Mouse (Mus musculus) testis, postnatal 10 days (tissue): ENCODE measurements at regions not wholly inside any gene's neighbourhood (a gene's known extent, or its start where the extent isn't known, plus 50 kb on each side); places are given as distances from the start of the nearest gene placed in this dataset.
A peak's percentile ranks its signal among the peaks of the same experiment; 100 is the strongest.

Source experiments
- DNase-seq: peaks from one replicate; pipeline ENCODE4 v3.0.0; 2021; ENCODE audit warnings: low spot score

DNA sequence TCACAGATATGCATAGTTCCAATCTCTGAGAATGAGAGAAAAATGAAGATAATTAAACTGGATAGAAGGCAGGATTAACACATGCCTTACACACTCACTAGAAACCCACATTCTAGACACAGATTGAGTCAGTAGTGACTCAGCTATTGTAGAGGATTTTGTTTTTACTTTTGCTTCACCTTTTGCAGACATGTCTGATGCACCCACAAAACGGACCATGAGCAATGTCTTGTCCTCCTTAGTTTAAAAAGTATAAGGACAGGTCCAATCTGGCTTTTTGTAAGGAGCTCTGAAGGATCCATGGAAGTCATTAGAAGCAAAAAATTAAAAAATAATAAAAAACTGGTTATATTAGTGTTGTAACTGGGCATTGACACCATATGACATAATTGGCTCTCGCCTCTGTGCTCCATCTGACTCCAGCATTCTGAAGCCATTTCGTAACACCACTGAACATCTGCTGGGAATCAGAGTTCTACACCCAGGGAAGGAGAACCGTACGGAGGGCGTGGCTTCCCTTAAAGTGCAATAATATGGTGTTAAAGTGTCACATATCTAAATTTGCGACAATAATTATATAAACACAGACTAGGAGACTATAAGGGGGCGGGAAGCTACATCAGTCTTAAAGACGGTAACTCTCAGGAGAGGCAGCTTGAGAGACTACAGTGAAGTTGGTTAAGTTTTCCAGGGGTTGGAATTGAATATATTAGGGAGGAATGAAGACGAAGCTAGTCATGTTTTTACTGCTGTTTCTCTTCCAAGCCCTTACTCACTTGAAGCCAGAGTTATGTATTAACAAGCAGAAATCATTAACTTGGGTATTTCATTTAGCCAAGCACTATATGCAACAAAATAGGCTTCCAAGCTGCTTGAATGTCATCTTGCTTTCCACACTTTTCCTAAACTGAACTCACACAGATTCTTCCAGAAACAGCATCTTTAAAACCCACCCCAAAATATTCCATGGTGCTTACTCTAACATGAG, 558.0 kb downstream of the Ebf1 start:
- DNase-seq, result no peak

DNA sequence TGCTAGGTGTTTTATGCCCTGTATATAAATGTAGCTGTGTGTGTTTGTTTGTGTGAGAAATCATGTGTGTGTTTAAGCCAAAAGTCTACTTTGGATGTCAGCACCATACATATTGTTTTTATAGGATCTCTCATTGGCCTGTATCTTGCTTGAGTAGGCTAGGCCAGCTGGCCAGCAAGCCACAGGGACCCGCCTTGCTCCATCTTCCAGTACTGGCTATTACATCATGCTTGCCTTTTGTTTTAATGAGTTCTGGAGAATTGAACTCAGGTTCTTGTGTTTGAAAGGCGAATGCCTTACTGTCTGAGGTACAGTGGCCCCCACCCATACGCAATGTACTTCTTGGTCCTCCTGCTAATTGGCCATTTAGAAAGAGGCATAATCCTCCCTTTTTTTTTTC, 559.9 kb downstream of the Ebf1 start:
- no peak for DNase-seq

DNA sequence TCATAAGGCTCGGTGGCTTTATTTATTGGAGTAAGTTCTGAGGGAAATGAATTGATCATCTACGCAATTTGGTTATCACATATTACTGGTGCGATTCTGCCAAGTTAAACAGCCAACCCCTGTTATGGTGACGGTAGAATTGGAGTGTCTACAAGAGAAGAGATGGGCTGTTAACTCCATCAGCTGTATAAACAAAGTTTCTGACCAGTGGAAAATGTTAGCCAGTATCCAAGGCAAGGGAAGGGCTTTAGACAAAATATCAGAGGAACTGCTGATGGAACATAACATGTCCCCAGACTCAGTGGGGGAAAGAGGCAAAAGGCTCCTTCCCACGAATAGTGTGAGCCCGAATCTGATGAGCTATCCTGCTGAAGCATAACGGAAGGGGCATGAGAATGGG, 560.9 kb downstream of the Ebf1 start:
- DNase-seq, result no peak

DNA sequence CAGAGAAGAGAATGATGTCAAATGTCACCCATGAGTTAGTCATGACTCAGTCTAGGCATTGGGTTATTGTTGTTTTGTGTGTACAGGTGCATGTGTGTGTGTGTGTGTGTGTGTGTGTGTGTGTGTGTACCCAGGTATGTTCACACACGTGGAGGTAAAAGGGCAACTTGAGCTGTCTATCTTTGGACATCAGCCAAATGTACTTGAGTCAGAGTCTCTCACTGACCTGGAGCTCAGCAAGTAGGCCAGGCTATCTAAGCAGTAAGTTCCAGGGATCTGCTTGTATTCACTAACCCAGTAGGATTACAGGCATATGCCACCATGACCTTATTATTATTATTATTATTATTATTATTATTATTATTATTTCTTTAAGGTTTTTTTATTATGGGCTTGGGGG, 561.9 kb downstream of the Ebf1 start:
- no peak for DNase-seq

DNA sequence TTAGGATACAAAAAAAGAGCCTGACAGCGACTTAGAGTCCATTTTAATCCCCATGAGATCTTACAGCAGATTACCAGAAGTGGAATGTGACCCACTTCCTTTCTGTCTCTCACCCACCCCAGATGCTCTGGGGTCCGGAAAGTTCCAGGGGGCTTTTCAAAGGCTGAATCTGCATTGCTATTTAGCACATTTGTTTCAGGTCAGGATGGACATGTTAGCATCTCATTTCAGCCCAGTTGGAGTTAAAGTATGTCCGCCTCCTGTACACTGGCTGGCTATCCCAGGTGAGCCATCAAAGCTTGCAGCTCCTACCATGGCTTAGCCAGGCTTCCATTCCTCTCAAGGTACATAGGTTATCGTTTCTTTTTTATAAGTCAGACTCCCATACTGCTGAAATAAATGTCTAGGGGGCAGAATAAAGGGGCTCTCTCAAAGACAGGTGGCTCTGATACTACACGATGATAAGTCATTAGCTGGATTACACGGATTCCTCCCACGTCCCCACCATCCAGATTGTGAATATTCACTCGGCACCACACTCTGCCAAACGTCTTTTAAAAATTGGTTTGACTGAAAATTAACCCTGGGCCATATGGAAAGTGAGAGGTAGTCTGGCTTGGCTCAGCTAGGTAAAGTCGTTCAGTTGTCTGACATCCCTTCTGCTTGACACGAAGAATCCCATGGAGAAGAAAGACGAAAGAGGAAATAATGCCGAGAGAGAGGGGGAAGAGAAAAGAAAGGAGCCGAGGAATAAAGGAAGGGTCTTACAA, 573.7 kb downstream of the Ebf1 start:
- DNase-seq, result no peak

DNA sequence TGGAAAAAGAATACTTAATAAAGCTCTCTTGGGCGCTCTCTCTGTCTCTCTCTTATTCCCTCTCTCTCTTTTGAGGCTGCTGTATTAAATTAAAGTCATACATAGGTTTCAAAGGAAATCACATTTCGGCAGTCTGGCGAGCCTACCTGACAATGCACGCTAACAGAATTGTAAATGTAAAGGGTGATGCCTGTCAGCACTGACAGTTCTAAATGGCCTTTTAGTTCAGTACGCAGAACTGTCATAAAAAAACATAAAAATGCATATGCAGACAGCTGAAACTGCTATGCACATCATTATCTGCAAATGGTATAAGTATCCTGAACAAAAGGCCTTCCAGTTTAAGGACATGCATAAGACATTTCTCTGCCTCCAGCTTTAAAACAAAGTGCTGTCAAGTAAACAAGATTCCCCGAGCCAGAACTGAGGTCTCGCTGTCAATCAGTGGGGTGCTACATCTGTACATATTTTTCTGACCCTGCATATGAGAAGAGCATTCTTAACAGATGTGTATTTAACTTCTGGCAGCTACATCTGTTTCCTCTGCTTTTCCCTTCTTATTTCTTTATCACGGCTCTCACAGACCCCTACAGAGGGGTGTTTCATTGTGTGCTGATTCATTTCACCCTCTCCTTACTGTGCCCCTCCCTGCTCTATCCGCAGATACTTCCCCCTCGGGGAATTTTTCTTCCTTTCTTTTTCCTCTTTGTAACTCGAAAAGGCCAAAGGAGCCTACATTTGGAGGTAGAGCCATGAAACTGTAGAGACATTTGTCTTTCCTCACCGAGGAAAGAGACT, 574.5 kb downstream of the Ebf1 start:
- DNase-seq, result no peak

DNA sequence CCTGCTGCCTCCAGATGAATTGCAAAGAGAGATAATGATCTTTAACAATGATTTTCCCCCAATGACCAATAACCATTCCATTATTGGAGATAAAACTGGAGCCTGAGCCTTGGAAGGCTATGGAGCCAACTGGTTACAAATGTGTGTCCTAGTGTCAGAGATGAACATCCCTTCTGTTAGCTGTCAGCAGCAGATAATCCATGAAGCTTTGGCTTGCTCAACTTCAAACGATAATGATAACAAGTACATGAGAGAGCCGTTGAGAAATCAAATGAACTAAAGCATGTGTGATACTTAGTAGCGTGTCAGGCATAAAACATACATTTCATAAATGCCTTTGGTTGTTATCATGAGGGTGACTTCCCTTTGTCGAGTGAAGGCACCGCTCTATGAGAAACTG, 576.2 kb downstream of the Ebf1 start:
- no peak for DNase-seq

DNA sequence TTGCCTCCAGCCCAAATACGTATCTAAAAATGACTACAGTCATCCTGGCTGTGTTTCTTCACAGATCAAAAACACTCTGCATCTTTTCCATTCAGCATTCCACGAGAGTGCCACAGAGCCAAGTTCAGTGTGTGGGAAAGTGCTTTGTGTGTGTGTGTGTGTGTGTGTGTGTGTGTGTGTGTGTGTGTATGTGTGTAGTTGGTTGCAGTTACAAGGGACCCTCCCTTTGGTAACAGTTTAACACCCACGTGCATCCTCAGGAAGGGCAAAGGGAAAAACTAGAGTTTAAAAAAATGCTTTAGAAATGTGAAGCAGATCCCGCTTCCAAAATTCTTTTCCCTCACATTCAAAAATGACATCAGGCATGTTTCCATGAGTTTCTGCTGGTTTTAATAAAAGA, 582.4 kb downstream of the Ebf1 start:
- no peak for DNase-seq

DNA sequence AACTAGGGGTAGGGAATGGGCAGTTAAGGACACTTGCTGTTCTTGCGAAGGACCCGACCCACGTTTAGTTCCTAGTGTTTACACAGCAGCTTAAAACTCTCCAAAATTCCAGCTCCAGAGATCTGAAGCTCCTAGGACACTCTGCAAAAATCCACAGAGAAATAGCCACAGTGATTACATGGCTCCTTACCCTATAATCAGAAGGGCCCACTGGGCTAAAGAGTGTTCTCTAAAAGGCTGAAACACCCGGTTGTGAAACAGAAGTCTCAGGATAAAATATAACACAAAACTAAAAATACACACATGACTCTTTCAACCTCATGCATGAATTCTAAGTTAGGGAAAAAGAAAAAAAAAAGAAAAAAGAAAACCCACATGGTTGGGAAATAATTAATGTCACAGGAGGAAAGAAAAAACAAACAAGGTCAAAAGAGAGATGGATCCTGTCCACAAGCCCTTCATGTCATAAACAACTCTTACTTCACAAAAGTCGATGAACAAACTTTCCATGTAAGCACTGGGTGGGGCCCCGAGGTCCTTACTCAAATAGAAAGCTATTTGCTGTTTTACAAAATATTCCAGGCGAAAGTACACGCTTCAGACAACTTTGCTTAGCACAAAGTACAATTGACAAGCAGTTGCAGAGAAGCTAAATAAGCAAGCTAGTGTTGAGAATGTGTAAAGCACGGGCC, 583.7 kb downstream of the Ebf1 start:
- no peak for DNase-seq

DNA sequence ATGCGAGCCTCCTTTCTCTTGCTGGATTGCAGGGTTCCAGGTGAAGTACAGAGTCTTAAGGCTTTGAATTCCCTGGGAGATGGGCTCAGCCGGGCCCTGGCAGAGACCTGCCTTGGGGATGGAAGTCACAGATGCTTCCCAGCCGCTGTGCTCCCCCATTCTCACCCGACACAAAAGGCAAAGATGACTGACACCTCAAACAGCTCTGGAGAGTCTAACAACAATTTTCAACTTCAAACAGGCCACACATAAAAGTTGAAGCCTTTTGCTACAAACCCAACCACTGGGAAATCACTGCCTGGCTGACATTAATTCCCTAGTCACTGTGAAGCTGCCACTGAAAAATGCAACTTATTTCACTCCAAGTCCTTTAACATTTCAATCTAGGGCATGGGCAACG, 586.3 kb downstream of the Ebf1 start:
- DNase-seq, result no peak

DNA sequence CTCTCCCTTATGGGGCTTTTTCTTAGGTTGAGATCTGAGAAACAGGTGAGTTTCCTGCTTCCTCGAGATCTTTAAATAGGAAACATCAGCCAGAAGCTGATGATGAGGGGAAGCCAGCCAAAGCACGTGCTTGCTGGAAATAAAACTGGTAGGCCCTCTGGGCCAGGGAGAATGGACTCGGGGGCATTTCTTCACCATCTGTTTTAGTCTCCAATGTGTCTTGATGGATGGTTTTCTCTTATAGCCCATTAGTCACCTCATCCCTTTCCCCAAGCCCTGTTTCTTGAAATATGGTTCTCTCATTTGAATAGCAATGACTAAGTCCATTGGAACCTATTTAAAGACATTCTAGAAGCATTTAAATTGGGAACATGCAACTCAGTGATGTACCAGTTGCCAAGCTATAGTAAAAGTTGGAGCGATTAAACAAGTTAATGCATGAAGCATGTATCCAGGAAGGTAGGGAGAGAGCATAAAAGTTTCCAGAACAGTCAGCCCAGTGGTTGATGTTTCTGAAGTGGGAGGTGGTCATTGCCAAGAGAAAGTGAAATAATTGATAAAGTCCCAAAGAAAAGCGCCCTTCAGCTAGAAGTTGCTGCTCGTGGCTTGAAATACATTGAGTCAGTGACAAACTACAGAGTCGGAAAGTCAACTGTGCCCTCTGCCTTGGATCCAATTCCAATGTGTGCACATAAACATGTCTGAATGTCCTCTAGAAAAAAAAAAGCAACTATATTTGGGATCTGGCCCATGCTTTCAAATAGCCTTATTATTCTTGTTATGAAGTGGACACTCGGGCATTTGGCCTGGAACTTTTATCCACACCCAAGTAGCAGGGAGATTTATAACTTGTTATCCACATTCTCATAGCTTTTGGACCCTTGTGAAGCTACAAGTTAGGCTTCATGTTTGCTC, 589.8 kb downstream of the Ebf1 start:
- DNase-seq, result no peak

DNA sequence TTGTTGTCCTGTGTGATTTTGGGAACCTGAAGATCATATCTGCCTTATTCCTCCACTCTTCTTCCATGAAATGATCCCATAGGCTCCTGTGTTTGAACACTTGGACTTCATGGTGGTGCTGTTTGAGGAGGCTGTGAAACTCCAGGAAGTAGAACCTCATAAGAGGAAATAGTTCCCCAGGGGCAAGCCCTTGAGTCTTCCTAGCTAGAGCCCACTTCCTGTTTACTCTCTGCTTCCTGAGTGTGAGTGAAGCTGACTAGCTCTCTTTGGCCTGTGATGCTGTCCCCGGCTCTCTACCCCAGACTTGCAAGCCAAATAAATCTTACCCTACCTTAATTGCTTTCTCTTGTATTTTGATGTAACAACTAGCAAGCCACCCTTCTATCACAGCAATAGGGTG, 597.0 kb downstream of the Ebf1 start:
- no peak for DNase-seq

DNA sequence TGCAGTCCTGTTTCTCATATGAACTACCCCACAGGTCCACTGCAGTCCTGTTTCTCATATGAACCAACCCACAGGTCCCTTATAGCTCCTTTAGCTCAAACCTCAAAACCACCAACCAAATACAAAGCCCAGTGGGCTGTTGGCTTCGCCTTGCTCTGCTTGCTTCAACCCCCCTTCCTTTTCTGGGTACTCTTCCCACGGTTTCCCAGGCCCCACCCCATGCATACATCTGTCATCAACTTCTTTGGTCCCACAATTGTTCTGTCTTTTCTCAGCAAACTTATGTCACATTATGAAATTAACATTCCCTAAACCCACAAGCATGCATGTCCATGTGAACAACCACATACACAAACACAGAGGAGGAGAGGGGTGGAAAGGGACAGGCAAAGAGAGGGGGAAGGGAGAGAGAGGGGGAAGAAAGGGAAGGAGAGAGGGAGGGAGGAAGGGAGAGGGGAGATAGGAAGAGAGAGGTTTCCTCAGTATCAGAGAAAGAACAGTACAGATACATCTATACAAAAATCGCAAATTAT, 599.9 kb downstream of the Ebf1 start:
- DNase-seq, result no peak

DNA sequence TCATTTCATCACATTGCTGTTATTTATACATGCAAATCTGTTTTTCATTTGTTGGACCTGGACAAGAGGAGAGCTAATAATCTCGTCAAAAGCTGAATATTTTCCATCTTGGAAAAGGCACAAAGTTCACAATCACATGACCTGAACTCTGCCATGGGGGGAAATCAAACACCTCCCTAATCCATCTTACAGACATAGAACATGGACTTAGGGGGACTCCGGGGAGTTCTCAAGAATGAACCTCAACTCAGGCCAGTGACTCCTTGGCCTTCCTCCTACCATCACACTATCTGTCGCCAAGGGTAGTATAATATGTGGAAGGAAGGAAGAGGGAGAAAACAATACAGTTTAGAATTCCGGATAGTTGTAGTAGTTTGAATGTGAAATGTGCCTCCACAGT, 602.1 kb downstream of the Ebf1 start:
- DNase-seq, result no peak

DNA sequence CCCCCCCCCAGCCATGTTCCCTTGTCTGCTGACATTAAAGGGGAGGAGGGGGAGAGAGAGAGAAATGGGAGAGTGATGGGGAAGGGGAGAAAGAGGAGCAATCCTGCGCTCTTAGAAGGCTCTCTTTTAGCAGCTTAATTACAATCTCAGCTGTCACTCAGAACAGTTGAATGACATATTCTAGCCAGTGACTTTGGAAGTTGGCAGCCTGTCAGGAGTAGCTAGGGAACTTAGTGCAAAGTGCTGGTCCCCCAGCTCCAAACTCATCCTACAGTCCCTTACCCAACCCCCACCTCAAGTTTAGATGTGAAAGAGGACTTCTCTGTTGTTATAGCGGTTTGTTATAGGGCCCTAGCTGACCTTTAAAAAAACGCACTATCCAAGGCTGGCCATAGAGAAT, 604.9 kb downstream of the Ebf1 start:
- no peak for DNase-seq

DNA sequence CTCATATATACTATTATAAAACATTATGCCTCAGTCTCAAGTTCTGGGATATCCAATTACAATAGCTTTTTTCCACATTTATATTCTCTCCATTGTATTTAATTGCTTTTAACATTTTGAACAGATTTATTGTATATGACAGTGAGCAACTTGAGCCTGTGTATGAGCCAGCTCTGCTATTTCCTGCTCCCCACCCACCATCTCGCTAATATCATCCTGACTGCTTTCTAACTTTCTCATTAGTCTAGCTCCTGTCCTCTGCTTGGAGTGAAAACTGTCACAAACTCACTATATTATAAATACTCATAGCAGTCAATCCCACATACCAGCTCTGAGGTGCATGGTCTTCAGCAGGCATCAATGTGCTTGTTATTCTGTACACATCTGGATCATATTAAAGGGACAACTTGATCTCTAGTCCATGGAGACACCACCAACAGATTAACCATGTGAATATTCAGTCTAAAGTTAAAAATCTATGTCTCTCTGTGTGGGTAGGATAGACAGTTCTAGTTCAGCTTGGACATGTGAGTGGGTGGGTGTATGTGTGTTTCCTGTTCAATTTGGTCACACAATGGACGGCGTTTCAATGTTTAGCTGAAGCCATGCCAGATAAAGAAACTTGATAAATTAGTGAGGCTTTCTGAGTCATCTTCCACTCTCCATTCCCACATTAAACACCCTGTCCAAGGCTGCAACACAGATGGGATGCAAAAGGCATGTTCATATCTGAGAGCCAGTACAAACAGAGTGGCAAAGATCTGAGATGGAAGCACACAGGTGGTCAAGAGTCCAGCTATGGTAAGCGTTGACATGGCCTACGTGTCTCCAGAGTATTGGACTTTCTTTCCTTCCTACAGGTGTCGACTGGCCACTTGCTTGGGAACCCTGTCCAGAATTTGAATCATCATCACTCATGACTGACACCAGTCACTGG, 616.1 kb upstream of the Clint1 start:
- DNase-seq, result no peak

DNA sequence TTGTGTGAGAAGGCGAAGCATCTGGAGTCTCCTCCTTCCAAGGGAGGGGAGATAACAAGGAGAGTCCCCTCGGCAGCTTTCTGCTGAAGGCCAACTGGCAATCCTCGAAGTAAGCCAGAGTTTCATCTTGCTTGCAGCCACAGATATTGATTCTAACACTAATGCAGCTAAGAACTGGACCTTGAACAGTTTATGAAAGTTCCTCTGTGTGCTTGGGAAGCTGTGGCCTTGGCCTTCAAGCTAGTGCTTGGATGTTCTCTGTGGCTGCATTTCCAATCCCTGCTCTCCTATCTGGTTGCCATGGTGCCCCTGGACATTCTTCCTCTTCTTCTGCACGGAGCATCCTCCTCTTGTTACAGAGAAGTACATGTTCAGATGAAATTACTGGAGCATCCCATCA, 614.8 kb upstream of the Clint1 start:
- peak; percentile 52 for DNase-seq

DNA sequence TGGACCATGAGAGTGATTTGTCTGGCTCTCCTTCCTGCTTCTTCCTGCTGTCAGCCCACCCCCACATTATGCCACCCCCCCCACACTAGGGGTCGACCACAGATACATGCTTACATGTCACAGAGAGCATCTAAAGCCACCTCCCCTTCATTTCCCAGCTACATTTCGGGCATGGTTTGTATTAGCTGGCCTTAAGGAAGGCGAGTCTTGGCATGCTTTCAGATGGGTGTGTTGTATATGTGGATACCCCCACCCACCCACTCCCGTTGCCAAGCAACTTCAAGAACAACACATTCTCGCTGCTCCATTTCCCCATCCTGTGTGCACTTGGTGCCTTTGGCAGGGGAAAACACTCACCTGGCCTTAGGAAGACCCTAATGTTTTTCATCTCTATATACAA, 612.8 kb upstream of the Clint1 start:
- no peak for DNase-seq

DNA sequence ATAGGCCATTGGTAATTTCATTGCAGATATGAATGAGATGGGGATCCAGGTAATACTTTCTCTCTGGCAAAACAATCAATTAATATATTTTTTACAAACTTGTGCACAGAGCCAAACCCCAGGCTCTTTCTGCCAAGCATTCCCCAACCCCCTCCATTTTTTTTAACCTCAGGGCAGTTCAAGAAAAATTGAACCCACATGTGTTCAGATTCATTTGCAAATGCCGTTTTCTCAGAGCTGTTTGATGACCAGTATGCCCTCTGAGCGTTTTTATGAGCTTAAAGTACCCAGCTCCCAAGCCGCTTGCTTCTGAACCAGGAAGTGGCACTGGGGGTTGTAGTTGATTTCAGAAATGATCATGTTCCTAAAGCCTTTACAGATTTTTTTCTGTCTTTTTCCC, 611.4 kb upstream of the Clint1 start:
- DNase-seq, result no peak
